Mouse (Mus musculus) heart, embryonic 16.5 days (tissue): ENCODE data around the gene Cpox. TPM values are rescaled to one million over a fixed set of nuclear protein-coding genes. Genes with fewer than 3 reads are reported as not detected.

ENCODE experiments used
- ATAC-seq: fragments of 200-750 bp; cut with Nextera tagmentation; replicated peaks from 2 replicates; pipeline ENCODE4 v1.8.0; 2017; ENCODE audit warnings: moderate number of reproducible peaks; ENCODE audit not compliant: insufficient read depth, low FRiP score; ENCODE audit errors: extremely low read depth
- H3K27ac ChIP-seq: fragments of 300-500 bp; sonication (generic); 2 replicates; pipeline ENCODE4 v1.5.1; 2014; ENCODE audit warnings: mild to moderate bottlenecking, low read length, control low read depth, moderate library complexity
- H3K27me3 ChIP-seq: fragments of 300-500 bp; sonication (generic); 2 replicates; pipeline ENCODE4 v1.6.1; 2014; ENCODE audit warnings: low read length, mixed read lengths; ENCODE audit not compliant: control insufficient read depth, insufficient read depth
- H3K36me3 ChIP-seq: fragments of 300-500 bp; sonication (generic); 2 replicates; pipeline ENCODE4 v1.6.1; 2014; ENCODE audit not compliant: control insufficient read depth, insufficient read depth
- H3K4me1 ChIP-seq: fragments of 300-500 bp; sonication (generic); 2 replicates; pipeline ENCODE4 v1.6.1; 2014; ENCODE audit warnings: low read length, mixed read lengths; ENCODE audit not compliant: control insufficient read depth, insufficient read depth
- H3K4me2 ChIP-seq: fragments of 300-500 bp; sonication (generic); 2 replicates; pipeline ENCODE4 v1.6.1; 2014; ENCODE audit warnings: low read depth, mild to moderate bottlenecking, control low read depth, low read length
- H3K4me3 ChIP-seq: fragments of 300-500 bp; sonication (generic); 2 replicates; pipeline ENCODE4 v1.5.1; 2014; ENCODE audit warnings: mild to moderate bottlenecking, control low read depth, low read length
- H3K9ac ChIP-seq: fragments of 300-500 bp; sonication (generic); 2 replicates; pipeline ENCODE4 v1.6.1; 2014; ENCODE audit warnings: low read length, control low read depth
- H3K9me3 ChIP-seq: fragments of 300-500 bp; sonication (generic); replicated peaks from 2 replicates; pipeline ENCODE4 v1.6.1; 2016; ENCODE audit warnings: low read length; ENCODE audit not compliant: control insufficient read depth
- WGBS: fragments of 180-500 bp; shearing (Covaris S2); extraction: QIAGEN DNeasy Blood & Tissue Kit; methylation state at CpG from one replicate; pipeline ENCODE4 v1.1.7; 2014; 5-methylcytosine and 5-hydroxymethylcytosine counted together
- polyA plus RNA-seq: library from polyadenylated mRNA; unstranded; fragments of >200 nt; fragmentation: Nextera tagmentation; extraction: Ambion mirVana; gene quantifications from 2 replicates; pipeline ENCODE4 v1.2.1, GENCODE M21; 2015

Cpox gene
- polyA plus RNA-seq, 1 experiment from 2014 or later = 37.1 TPM

GRCm38 (mm10) chr16:58637448-58637847 lies 32.6 kb upstream of the Cpox start:
- H3K9me3 ChIP-seq = no peaks in the 10 kb centered on the region
- no peak overlapping the region for H3K27ac ChIP-seq
- ATAC-seq = no peak
- no peaks in the 10 kb centered on the region for H3K36me3 ChIP-seq
- no peaks in the 10 kb centered on the region for H3K27me3 ChIP-seq
- no peak overlapping the region for H3K4me2 ChIP-seq
- no peak overlapping the region for H3K4me3 ChIP-seq
- no peaks in the 10 kb centered on the region for H3K4me1 ChIP-seq
- WGBS = 80% methylated on average over 4 of the region's 4 CpGs
- no peak overlapping the region for H3K9ac ChIP-seq

- Histone ChIP-seq H3K4me3 (no peak overlapping the region), H3K9ac (no peak overlapping the region), H3K27ac (no peak overlapping the region), H3K27me3 (no peaks in the 10 kb centered on the region), H3K9me3 (no peaks in the 10 kb centered on the region), H3K4me1 (no peaks in the 10 kb centered on the region), H3K36me3 (no peaks in the 10 kb centered on the region), H3K4me2 (no peak overlapping the region)
- ATAC-seq = no peak
- 82% methylated on average over 7 of the region's 7 CpGs for WGBS
Observed at GRCm38 (mm10) chr16:58638016-58638415, 32.1 kb upstream of the Cpox start.

DNA sequence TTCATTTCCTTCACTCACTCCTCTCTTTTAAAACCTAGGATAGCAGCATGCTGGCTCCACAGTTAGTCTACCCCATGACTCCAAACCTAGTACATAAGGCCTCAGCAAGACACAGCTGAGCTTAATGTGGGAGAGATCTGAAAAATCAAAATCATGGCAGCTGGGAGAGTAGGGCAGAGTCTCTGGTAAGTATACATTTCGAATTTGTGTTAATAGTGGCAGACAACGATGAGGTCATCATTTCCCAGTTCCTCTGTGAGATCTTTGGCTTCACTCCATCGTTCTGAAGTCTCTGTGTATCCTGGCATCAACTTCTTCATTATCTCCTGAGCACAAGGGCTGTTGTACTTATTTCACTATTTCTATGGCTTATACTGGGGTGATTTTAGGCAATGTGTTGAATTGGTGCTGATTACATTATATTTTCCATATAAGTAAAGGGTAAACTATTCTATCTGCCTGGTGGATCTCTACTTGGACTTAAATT lies 31.4 kb upstream of the Cpox start, which contains the start of gene E330017A01Rik:
Gene E330017A01Rik (minus strand): TSS at position 51 of the 487 bp plus-strand sequence.
- no peak within 1 kb of the TSS for H3K9ac ChIP-seq
- no peaks in the 10 kb centered on the region for H3K9me3 ChIP-seq
- no peaks in the 10 kb centered on the region for H3K36me3 ChIP-seq
- no peak for ATAC-seq
- no peaks in the 10 kb centered on the region for H3K27me3 ChIP-seq
- WGBS = 33% methylated on average over 3 of the region's 3 CpGs
- no peak within 1 kb of the TSS for H3K27ac ChIP-seq
- H3K4me2 ChIP-seq = no peak within 1 kb of the TSS
- H3K4me3 ChIP-seq = no peak within 1 kb of the TSS
- no peaks in the 10 kb centered on the region for H3K4me1 ChIP-seq

GRCm38 (mm10) chr16:58649979-58650378 lies 20.1 kb upstream of the Cpox start:
- H3K4me2 ChIP-seq = no peak overlapping the region
- H3K36me3 ChIP-seq = no peaks in the 10 kb centered on the region
- H3K27ac ChIP-seq = no peak overlapping the region
- no peak for ATAC-seq
- 90% methylated on average over 10 of the region's 10 CpGs for WGBS
- no peaks in the 10 kb centered on the region for H3K27me3 ChIP-seq
- H3K4me3 ChIP-seq = no peak overlapping the region
- H3K9ac ChIP-seq = no peak overlapping the region
- no peaks in the 10 kb centered on the region for H3K4me1 ChIP-seq
- H3K9me3 ChIP-seq = no peaks in the 10 kb centered on the region

DNA sequence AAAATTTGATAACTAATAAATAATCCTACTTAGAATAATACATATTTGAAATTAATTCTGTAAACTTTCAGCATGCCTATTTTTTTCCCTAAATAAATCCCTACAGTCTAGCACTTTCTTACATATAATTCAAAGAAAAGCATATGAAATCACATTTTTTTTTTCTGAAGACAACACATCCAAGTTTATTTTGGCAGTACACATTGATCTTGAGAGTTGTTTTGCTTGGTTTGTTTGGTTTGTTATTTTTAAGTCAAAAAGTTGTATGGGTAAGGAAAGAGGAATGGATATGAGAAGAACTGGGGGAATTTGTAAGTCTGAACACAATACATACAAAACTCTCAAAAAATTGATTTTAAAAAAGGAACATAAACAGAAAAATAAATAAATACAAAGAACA lies 14.3 kb upstream of the Cpox start:
- Histone ChIP-seq H3K4me2 (no peak overlapping the region), H3K9ac (no peak overlapping the region), H3K4me3 (no peak overlapping the region), H3K9me3 (no peaks in the 10 kb centered on the region), H3K27me3 (no peaks in the 10 kb centered on the region), H3K4me1 (no peaks in the 10 kb centered on the region), H3K36me3 (no peaks in the 10 kb centered on the region), H3K27ac (no peak overlapping the region)
- no peak for ATAC-seq

DNA sequence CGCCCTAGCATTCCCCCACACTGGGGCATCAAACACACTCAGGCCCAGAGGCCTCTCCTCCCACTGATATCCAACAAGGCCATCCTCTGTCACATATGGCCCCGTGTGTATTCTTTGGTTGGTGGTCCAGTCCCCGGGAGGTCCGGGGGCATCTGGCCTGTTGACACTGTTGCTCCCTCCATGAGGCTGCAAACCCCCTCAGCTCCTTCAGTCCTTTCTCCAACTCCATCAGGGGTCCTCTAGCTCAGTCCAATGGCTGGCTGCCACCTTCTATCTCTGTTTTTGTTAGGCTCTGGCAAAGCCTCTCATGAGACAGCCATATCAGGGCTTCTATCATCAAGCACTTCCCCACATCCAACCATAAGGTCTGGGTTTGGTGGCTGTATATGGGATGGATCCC lies 13.6 kb upstream of the Cpox start:
- Histone ChIP-seq H3K4me2 (no peak overlapping the region), H3K4me3 (no peak overlapping the region), H3K27me3 (no peaks in the 10 kb centered on the region), H3K36me3 (no peaks in the 10 kb centered on the region), H3K4me1 (no peaks in the 10 kb centered on the region), H3K9me3 (no peaks in the 10 kb centered on the region), H3K27ac (no peak overlapping the region), H3K9ac (no peak overlapping the region)
- WGBS = 70% methylated on average over 4 of the region's 4 CpGs
- no peak for ATAC-seq

DNA sequence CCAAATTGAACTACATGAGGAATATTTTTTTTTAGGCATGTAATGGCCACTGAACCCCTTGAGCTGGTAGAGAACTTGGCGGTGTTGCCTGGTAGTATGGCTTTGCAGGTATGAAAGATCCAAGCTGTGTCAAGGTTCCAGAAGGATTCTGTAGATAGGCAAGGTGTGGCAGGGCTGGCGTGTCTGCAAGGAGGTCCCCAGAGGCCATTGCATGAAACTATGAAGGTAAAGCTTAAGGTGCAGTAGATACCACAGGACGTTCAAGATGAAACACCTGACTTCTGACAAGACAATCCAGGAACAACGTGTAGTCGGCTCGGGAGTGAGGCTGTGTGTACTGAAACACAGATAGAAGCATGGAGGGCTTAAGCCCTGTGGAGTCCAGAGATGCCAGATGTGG lies 11.4 kb upstream of the Cpox start:
- ATAC-seq = no peak
- Histone ChIP-seq H3K9me3 (no peaks in the 10 kb centered on the region), H3K4me2 (no peak overlapping the region), H3K9ac (no peak overlapping the region), H3K4me3 (no peak overlapping the region), H3K27me3 (no peaks in the 10 kb centered on the region), H3K4me1 (no peaks in the 10 kb centered on the region), H3K27ac (no peak overlapping the region), H3K36me3 (no peaks in the 10 kb centered on the region)
- WGBS = 86% methylated on average over 6 of the region's 6 CpGs

DNA sequence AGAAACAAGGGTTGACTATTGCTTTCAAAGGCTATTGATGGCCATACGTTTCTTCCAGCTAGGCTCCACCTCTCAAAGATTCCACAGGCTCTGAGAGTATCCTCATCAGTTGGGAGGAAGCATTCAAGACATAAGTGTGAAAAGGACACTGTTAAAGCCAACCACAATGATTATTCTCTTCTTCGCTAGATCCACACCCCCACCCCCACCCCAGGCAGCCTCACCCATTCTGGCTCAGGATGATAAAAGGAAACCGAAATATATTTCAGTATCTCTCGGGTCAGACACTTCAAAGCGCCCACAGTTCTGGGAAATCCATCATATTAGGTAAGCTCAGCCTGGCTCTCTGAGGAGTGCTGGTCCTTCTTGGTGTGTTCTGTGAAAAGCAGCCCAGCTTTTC lies 8.3 kb upstream of the Cpox start:
- H3K4me1 ChIP-seq = no peaks in the 10 kb centered on the region
- no peaks in the 10 kb centered on the region for H3K9me3 ChIP-seq
- no peak for ATAC-seq
- WGBS = 52% methylated on average over 5 of the region's 5 CpGs
- no peak overlapping the region for H3K9ac ChIP-seq
- no peaks in the 10 kb centered on the region for H3K36me3 ChIP-seq
- no peaks in the 10 kb centered on the region for H3K27me3 ChIP-seq
- H3K4me2 ChIP-seq = no peak overlapping the region
- H3K4me3 ChIP-seq = no peak overlapping the region
- no peak overlapping the region for H3K27ac ChIP-seq

GRCm38 (mm10) chr16:58662287-58662791 lies 7.8 kb upstream of the Cpox start:
- Histone ChIP-seq H3K9me3 (no peaks in the 10 kb centered on the region), H3K27me3 (no peaks in the 10 kb centered on the region), H3K9ac (no peak overlapping the region), H3K27ac (no peak overlapping the region), H3K36me3 (no peaks in the 10 kb centered on the region), H3K4me1 (no peaks in the 10 kb centered on the region), H3K4me3 (no peak overlapping the region), H3K4me2 (no peak overlapping the region)
- no peak for ATAC-seq
